Comparison of ENCODE assay signal across 8 mouse cellular contexts in genomic region chr6:71441251-71441580, GRCm38 (mm10). TPM values are rescaled to one million over a fixed set of nuclear protein-coding genes. Genes with fewer than 3 reads are reported as not detected.
DNase-seq lines count a peak whose midpoint lies in the region; ATAC-seq and TF ChIP-seq lines count a peak whose summit lies in the region.

No protein-coding gene starts in this region.

- ATAC-seq in heart, embryonic 13.5 days (ENCODE audit: extremely low read depth, insufficient number of reproducible peaks, low FRiP score, low TSS enrichment), result no peak

- 5% methylated on average over 12 of the region's 12 CpGs for WGBS in heart, embryonic 13.5 days
- 4% methylated on average over 12 of the region's 12 CpGs for WGBS in hindbrain, embryonic 10.5 days
- WGBS in midbrain, embryonic 10.5 days, result 7% methylated on average over 12 of the region's 12 CpGs

- no peak for DNase-seq in heart, postnatal 25 days (ENCODE audit: low spot score)
- no peak for DNase-seq in ES-E14 (ENCODE audit: low read depth, low spot score)
- no peak for DNase-seq in hindbrain, embryonic 10.5 days (ENCODE audit: low spot score)
- DNase-seq in midbrain, embryonic 10.5 days (ENCODE audit: low spot score), result no peak
- DNase-seq in adrenal gland, adult 18-20 months (ENCODE audit: low spot score in 2 of 2), result no peak
- no peak for DNase-seq in gastrocnemius, adult 8-10 months (ENCODE audit: low spot score in 2 of 2)
- no peak for DNase-seq in layer of hippocampus, adult 9-11 months

- no peaks in the 10 kb centered on the region for H3K36me3 ChIP-seq in heart, embryonic 13.5 days
- no peaks in the 10 kb centered on the region for H3K36me3 ChIP-seq in ES-E14 (ENCODE audit: control insufficient read depth, insufficient read depth, low read length, poor library complexity, severe bottlenecking)
- no peaks in the 10 kb centered on the region for H3K36me3 ChIP-seq in hindbrain, embryonic 10.5 days
- no peaks in the 10 kb centered on the region for H3K36me3 ChIP-seq in midbrain, embryonic 10.5 days

- H3K9me3 ChIP-seq in heart, embryonic 13.5 days, result no peaks in the 10 kb centered on the region
- no peaks in the 10 kb centered on the region for H3K9me3 ChIP-seq in ES-E14 (ENCODE audit: control insufficient read depth, insufficient read depth, low read depth, low read length)
- no peaks in the 10 kb centered on the region for H3K9me3 ChIP-seq in hindbrain, embryonic 10.5 days
- H3K9me3 ChIP-seq in midbrain, embryonic 10.5 days (replicated peaks), result no peaks in the 10 kb centered on the region

- peak overlapping the region; percentile 82 for H3K9ac ChIP-seq in heart, embryonic 13.5 days
- peak overlapping the region; percentile 75 for H3K9ac ChIP-seq in ES-E14 (ENCODE audit: insufficient read depth, low read depth, low read length, poor library complexity, severe bottlenecking)

- H3K27me3 ChIP-seq in heart, embryonic 13.5 days (replicated peaks), result no peaks in the 10 kb centered on the region
- no peaks in the 10 kb centered on the region for H3K27me3 ChIP-seq in hindbrain, embryonic 10.5 days (ENCODE audit: insufficient read depth, poor library complexity, severe bottlenecking)
- no peaks in the 10 kb centered on the region for H3K27me3 ChIP-seq in midbrain, embryonic 10.5 days (ENCODE audit: low read depth, poor library complexity, severe bottlenecking)

- H3K4me3 ChIP-seq in heart, embryonic 13.5 days, result peak overlapping the region; percentile 87
- peak overlapping the region; percentile 69 to 72 for H3K4me3 ChIP-seq in ES-E14 (ENCODE audit: insufficient read depth in 1 of 2, low read depth in 1 of 2, low read length in 2 of 2, poor library complexity in 1 of 2, severe bottlenecking in 1 of 2)
- H3K4me3 ChIP-seq in hindbrain, embryonic 10.5 days, result peak overlapping the region; percentile 97
- peak overlapping the region; percentile 98 for H3K4me3 ChIP-seq in midbrain, embryonic 10.5 days

- H3K4me2 ChIP-seq in heart, embryonic 13.5 days, result peak overlapping the region; percentile 79

- intact Hi-C loops in heart, postnatal 25 days (cut with DNase I), result loop anchor here (1.0 to 2.0 kb wide), 3 partner anchors 54 to 191 kb away; partner anchors contain the start of genes Chmp3 and Kdm3a

- peak overlapping the region; percentile 97 for H3K27ac ChIP-seq in heart, embryonic 13.5 days (replicated peaks)
- peak overlapping the region; percentile 75; the same call in 1 of the 2 replicates for H3K27ac ChIP-seq in ES-E14 (ENCODE audit: insufficient read depth, low read depth, low read length, poor library complexity, severe bottlenecking)
- peak overlapping the region; percentile 96 for H3K27ac ChIP-seq in hindbrain, embryonic 10.5 days
- H3K27ac ChIP-seq in midbrain, embryonic 10.5 days (replicated peaks), result peak overlapping the region; percentile 96

- in situ Hi-C loops in ES-E14 (cut with MboI; ENCODE audit: low sequenced_read_pairs in 2 of 2, unreplicated experiment in 2 of 2), result no loop called here

- peaks cover 38% of the 10 kb centered on the region for H3K4me1 ChIP-seq in heart, embryonic 13.5 days
- H3K4me1 ChIP-seq in ES-E14 (ENCODE audit: control insufficient read depth in 2 of 2, insufficient read depth in 2 of 2, low read length in 2 of 2, poor library complexity in 1 of 2), result no peaks in the 10 kb centered on the region; a peak in 1 of 4 replicates
- H3K4me1 ChIP-seq in hindbrain, embryonic 10.5 days (replicated peaks), result peaks cover 40% of the 10 kb centered on the region
- H3K4me1 ChIP-seq in midbrain, embryonic 10.5 days, result peaks cover 38% of the 10 kb centered on the region

TF ChIP-seq in ES-E14, 5 proteins besides CTCF, POLR2A, EP300 and RAD21:
- TF ChIP-seq ZNF384 (IDR thresholded peaks at IDR 0.05; ENCODE audit: low read depth, low read length) (no peak), HCFC1 (IDR thresholded peaks at IDR 0.05; ENCODE audit: borderline replicate concordance, insufficient read depth, low read length) (no peak), MAFK (IDR thresholded peaks at IDR 0.05; ENCODE audit: insufficient read depth, low read depth, low read length) (no peak), ZC3H11A (IDR thresholded peaks at IDR 0.05; ENCODE audit: borderline replicate concordance, low read depth, low read length) (no peak), CHD2 (IDR thresholded peaks at IDR 0.05; ENCODE audit: low read depth, low read length) (no peak)

RNA-seq across cellular contexts. Expression of gene Rmnd5a, which starts 0.8 kb away (rescaled TPM):
- polyA plus RNA-seq in heart, embryonic 13.5 days (2015; fragmentation: Nextera tagmentation; extraction: Ambion mirVana), result 6.4 and 7.5 TPM in 2 replicates
- total RNA-seq in heart, postnatal 25 days (2021), result 10 to 100 TPM; 65.8 to 72.8 TPM
- total RNA-seq in ES-E14 (2012; rRNA removed), result 44.6 and 52.3 TPM in 2 replicates
- polyA plus RNA-seq in hindbrain, embryonic 10.5 days (2016; fragmentation: Nextera tagmentation; extraction: Ambion mirVana), result 7.9 and 10.4 TPM in 2 replicates
- 8.4 and 9.2 TPM in 2 replicates for polyA plus RNA-seq in midbrain, embryonic 10.5 days (2016; fragmentation: Nextera tagmentation; extraction: Ambion mirVana)
- 10 to 100 TPM; 72.9 to 92.6 TPM for total RNA-seq in adrenal gland, adult 18-20 months (2021)
- total RNA-seq in gastrocnemius, adult 8-10 months (2022), result 100 to 1,000 TPM; 137 to 183 (median 144) TPM

RNA-seq across cellular contexts. Expression of gene Rnf103, which starts 52.5 kb away (rescaled TPM):
- 10.8 and 13.4 TPM in 2 replicates for polyA plus RNA-seq in heart, embryonic 13.5 days (2015; fragmentation: Nextera tagmentation; extraction: Ambion mirVana)
- 10 to 100 TPM; 21.7 to 26.1 TPM for total RNA-seq in heart, postnatal 25 days (2021)
- 4.7 and 7.3 TPM in 2 replicates for total RNA-seq in ES-E14 (2012; rRNA removed)
- polyA plus RNA-seq in hindbrain, embryonic 10.5 days (2016; fragmentation: Nextera tagmentation; extraction: Ambion mirVana), result 10.6 and 12.3 TPM in 2 replicates
- 9.8 and 11.3 TPM in 2 replicates for polyA plus RNA-seq in midbrain, embryonic 10.5 days (2016; fragmentation: Nextera tagmentation; extraction: Ambion mirVana)
- 10 to 100 TPM; 33.8 to 34.7 TPM for total RNA-seq in adrenal gland, adult 18-20 months (2021)
- total RNA-seq in gastrocnemius, adult 8-10 months (2022), result 10 to 100 TPM; 19.5 to 22.6 (median 21.2) TPM
